Mouse (Mus musculus): ENCODE measurements around the gene Mlxip. TPM values are rescaled to one million over a fixed set of nuclear protein-coding genes. Genes with fewer than 3 reads are reported as not detected.

Gene Mlxip
- polyA plus RNA-seq, 1 experiment from 2014 or later, result 15.2 TPM

DNA sequence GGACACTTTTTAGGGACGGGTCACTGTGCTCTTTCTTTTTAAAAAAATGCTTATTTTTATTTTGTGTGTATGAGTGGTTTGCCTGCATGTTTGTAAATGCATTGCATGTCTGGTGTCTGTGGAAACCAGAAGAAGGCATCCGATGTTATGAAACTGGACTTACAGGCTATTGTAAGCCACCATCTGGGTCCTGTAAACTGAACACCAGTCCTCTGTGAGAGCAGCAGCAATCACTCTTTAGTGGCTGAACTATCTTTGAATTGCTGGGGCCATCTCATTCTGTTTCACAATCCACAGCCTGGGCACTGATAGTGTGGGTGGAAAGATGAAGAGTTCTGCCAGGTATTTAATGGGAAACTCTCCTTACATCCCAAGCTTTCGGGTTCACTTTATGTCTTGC is 43.8 kb downstream of the Mlxip start:
- Histone ChIP-seq H3K27me3 (replicated peaks; ENCODE audit: control insufficient read depth, insufficient read depth, low read length) (no peaks in the 10 kb centered on the region), H3K36me3 (ENCODE audit: control insufficient read depth, insufficient read depth, low read length) (peaks cover 15% of the 10 kb centered on the region), H3K4me1 (ENCODE audit: control insufficient read depth, insufficient read depth, low read depth, low read length) (peaks cover 7% of the 10 kb centered on the region; the same call in 1 of the 2 replicates), H3K4me2 (ENCODE audit: low read length) (no peak overlapping the region), H3K9me3 (ENCODE audit: control insufficient read depth, low read length) (no peaks in the 10 kb centered on the region), H3K4me3 (ENCODE audit: low read length) (no peak overlapping the region), H3K9ac (ENCODE audit: low read depth, low read length) (no peak overlapping the region), H3K27ac (ENCODE audit: low read depth, low read length) (no peak overlapping the region)
- no peak for ATAC-seq
- WGBS, result 88% methylated on average over 3 of the region's 3 CpGs

DNA sequence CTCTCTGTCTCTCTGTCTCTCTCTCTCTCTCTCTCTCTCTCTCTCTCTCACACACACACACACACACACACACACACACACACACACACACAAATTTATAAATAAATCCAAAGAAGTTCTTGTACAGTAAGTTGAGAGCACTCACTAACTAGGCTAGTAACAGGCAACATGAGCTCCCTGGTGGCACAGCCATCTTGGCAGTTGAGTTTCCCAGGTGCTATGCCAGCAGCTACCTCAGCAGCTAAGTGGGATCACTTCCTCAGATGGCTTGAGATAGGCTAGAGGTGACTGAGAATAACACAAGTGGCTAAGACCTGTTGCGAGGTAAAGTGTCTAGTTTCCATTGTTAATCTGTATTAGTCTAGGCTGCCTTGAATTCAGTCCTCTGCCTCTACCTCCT is 44.7 kb downstream of the Mlxip start:
- 92% methylated on average over 1 of the region's 1 CpGs for WGBS
- H3K4me3 ChIP-seq (ENCODE audit: low read length), result no peak overlapping the region
- peaks cover 20% of the 10 kb centered on the region for H3K36me3 ChIP-seq (ENCODE audit: control insufficient read depth, insufficient read depth, low read length)
- no peaks in the 10 kb centered on the region for H3K27me3 ChIP-seq (replicated peaks; ENCODE audit: control insufficient read depth, insufficient read depth, low read length)
- peaks cover 7% of the 10 kb centered on the region; the same call in 1 of the 2 replicates for H3K4me1 ChIP-seq (ENCODE audit: control insufficient read depth, insufficient read depth, low read depth, low read length)
- no peaks in the 10 kb centered on the region for H3K9me3 ChIP-seq (ENCODE audit: control insufficient read depth, low read length)
- no peak for ATAC-seq
- H3K27ac ChIP-seq (ENCODE audit: low read depth, low read length), result no peak overlapping the region
- no peak overlapping the region for H3K9ac ChIP-seq (ENCODE audit: low read depth, low read length)
- H3K4me2 ChIP-seq (ENCODE audit: low read length), result no peak overlapping the region

GRCm38 (mm10) chr5:123439941-123440340 is 45.3 kb downstream of the Mlxip start:
- WGBS, result 74% methylated on average over 4 of the region's 4 CpGs
- H3K36me3 ChIP-seq (ENCODE audit: control insufficient read depth, insufficient read depth, low read length), result peaks cover 23% of the 10 kb centered on the region

GRCm38 (mm10) chr5:123440664-123441063 is 46.1 kb downstream of the Mlxip start:
- 64% methylated on average over 4 of the region's 4 CpGs for WGBS
- Histone ChIP-seq H3K4me2 (ENCODE audit: low read length) (no peak overlapping the region), H3K36me3 (ENCODE audit: control insufficient read depth, insufficient read depth, low read length) (peaks cover 26% of the 10 kb centered on the region), H3K9ac (ENCODE audit: low read depth, low read length) (no peak overlapping the region), H3K4me3 (ENCODE audit: low read length) (no peak overlapping the region), H3K9me3 (ENCODE audit: control insufficient read depth, low read length) (no peaks in the 10 kb centered on the region), H3K4me1 (ENCODE audit: control insufficient read depth, insufficient read depth, low read depth, low read length) (peaks cover 7% of the 10 kb centered on the region; the same call in 1 of the 2 replicates), H3K27me3 (replicated peaks; ENCODE audit: control insufficient read depth, insufficient read depth, low read length) (no peaks in the 10 kb centered on the region), H3K27ac (ENCODE audit: low read depth, low read length) (no peak overlapping the region)
- no peak for ATAC-seq

More at GRCm38 (mm10) chr5:123439941-123440340, 45.3 kb downstream of the Mlxip start:
- no peak overlapping the region for H3K27ac ChIP-seq (ENCODE audit: low read depth, low read length)
- ATAC-seq, result no peak
- no peak overlapping the region for H3K4me2 ChIP-seq (ENCODE audit: low read length)
- H3K9ac ChIP-seq (ENCODE audit: low read depth, low read length), result no peak overlapping the region
- no peaks in the 10 kb centered on the region for H3K27me3 ChIP-seq (replicated peaks; ENCODE audit: control insufficient read depth, insufficient read depth, low read length)
- H3K9me3 ChIP-seq (ENCODE audit: control insufficient read depth, low read length), result no peaks in the 10 kb centered on the region
- peaks cover 7% of the 10 kb centered on the region; the same call in 1 of the 2 replicates for H3K4me1 ChIP-seq (ENCODE audit: control insufficient read depth, insufficient read depth, low read depth, low read length)
- H3K4me3 ChIP-seq (ENCODE audit: low read length), result no peak overlapping the region

DNA sequence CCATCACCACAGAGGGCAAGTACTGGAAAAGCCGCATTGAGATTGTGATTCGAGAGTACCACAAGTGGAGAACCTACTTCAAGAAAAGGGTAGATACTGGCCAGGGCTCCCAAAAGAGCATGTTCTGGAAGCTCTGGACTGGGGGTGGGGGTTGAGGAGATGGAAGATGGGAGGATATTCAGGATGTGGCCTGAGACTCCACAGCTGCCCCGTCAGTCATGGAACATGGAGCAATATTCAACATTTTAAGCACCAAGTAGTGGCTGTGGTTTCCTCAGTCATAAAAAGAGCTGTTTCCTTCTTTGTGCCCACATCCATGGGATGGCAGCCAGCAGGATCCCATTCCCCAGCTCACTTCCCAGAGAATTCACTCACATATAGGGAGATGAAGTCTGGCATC is 47.7 kb downstream of the Mlxip start:
- no peaks in the 10 kb centered on the region for H3K9me3 ChIP-seq (ENCODE audit: control insufficient read depth, low read length)
- no peak for ATAC-seq
- H3K27ac ChIP-seq (ENCODE audit: low read depth, low read length), result no peak overlapping the region
- no peaks in the 10 kb centered on the region for H3K4me1 ChIP-seq (ENCODE audit: control insufficient read depth, insufficient read depth, low read depth, low read length)
- H3K27me3 ChIP-seq (replicated peaks; ENCODE audit: control insufficient read depth, insufficient read depth, low read length), result no peaks in the 10 kb centered on the region
- no peak overlapping the region for H3K4me2 ChIP-seq (ENCODE audit: low read length)
- 98% methylated on average over 3 of the region's 3 CpGs for WGBS
- peaks cover 38% of the 10 kb centered on the region for H3K36me3 ChIP-seq (ENCODE audit: control insufficient read depth, insufficient read depth, low read length)
- H3K9ac ChIP-seq (ENCODE audit: low read depth, low read length), result no peak overlapping the region
- H3K4me3 ChIP-seq (ENCODE audit: low read length), result no peak overlapping the region

- no peak overlapping the region for H3K4me2 ChIP-seq (ENCODE audit: low read length)
- no peak overlapping the region for H3K9ac ChIP-seq (ENCODE audit: low read depth, low read length)
- H3K36me3 ChIP-seq (ENCODE audit: control insufficient read depth, insufficient read depth, low read length), result peaks cover 41% of the 10 kb centered on the region
- no peaks in the 10 kb centered on the region for H3K27me3 ChIP-seq (replicated peaks; ENCODE audit: control insufficient read depth, insufficient read depth, low read length)
- H3K4me1 ChIP-seq (ENCODE audit: control insufficient read depth, insufficient read depth, low read depth, low read length), result no peaks in the 10 kb centered on the region
- no peak overlapping the region for H3K27ac ChIP-seq (ENCODE audit: low read depth, low read length)
- H3K4me3 ChIP-seq (ENCODE audit: low read length), result no peak overlapping the region
- no peaks in the 10 kb centered on the region for H3K9me3 ChIP-seq (ENCODE audit: control insufficient read depth, low read length)
- WGBS, result 46% methylated on average over 4 of the region's 4 CpGs
- no peak for ATAC-seq
Measured at GRCm38 (mm10) chr5:123444069-123444468, 49.5 kb downstream of the Mlxip start.

- WGBS, result 85% methylated on average over 5 of the region's 5 CpGs
- ATAC-seq, result no peak
Measured at GRCm38 (mm10) chr5:123444849-123445334, 50.3 kb downstream of the Mlxip start.

DNA sequence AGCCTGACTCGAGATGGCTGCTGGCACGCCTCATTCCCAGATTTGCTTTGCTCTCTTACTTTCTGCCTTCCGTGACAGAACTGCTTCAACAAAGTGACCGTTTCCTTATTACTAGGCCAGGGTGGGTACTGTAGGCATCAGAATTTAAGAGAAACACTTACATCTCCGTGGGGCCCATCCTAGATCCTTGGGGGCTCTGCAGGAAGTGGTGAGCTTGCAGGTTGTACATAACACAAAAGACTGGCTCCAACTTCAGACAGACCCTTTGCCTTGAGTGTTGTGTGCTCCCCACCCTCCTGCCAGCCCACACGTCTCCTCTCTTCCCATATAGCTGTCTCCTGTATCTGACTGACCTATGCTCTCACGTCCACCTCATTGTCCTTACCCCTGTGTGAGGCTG is 57.3 kb downstream of the Mlxip start:
- 88% methylated on average over 7 of the region's 7 CpGs for WGBS
- Histone ChIP-seq H3K9me3 (ENCODE audit: control insufficient read depth, low read length) (no peaks in the 10 kb centered on the region), H3K4me3 (ENCODE audit: low read length) (no peak overlapping the region), H3K4me1 (ENCODE audit: control insufficient read depth, insufficient read depth, low read depth, low read length) (no peaks in the 10 kb centered on the region), H3K27ac (ENCODE audit: low read depth, low read length) (no peak overlapping the region), H3K9ac (ENCODE audit: low read depth, low read length) (no peak overlapping the region), H3K27me3 (replicated peaks; ENCODE audit: control insufficient read depth, insufficient read depth, low read length) (no peaks in the 10 kb centered on the region), H3K36me3 (ENCODE audit: control insufficient read depth, insufficient read depth, low read length) (peaks cover 50% of the 10 kb centered on the region), H3K4me2 (ENCODE audit: low read length) (no peak overlapping the region)
- ATAC-seq, result no peak

More at GRCm38 (mm10) chr5:123444849-123445334, 50.3 kb downstream of the Mlxip start:
- H3K9me3 ChIP-seq (ENCODE audit: control insufficient read depth, low read length), result no peaks in the 10 kb centered on the region
- no peaks in the 10 kb centered on the region for H3K27me3 ChIP-seq (replicated peaks; ENCODE audit: control insufficient read depth, insufficient read depth, low read length)
- H3K27ac ChIP-seq (ENCODE audit: low read depth, low read length), result no peak overlapping the region
- H3K36me3 ChIP-seq (ENCODE audit: control insufficient read depth, insufficient read depth, low read length), result peaks cover 44% of the 10 kb centered on the region
- H3K4me3 ChIP-seq (ENCODE audit: low read length), result no peak overlapping the region
- H3K9ac ChIP-seq (ENCODE audit: low read depth, low read length), result no peak overlapping the region
- no peaks in the 10 kb centered on the region for H3K4me1 ChIP-seq (ENCODE audit: control insufficient read depth, insufficient read depth, low read depth, low read length)
- no peak overlapping the region for H3K4me2 ChIP-seq (ENCODE audit: low read length)

DNA sequence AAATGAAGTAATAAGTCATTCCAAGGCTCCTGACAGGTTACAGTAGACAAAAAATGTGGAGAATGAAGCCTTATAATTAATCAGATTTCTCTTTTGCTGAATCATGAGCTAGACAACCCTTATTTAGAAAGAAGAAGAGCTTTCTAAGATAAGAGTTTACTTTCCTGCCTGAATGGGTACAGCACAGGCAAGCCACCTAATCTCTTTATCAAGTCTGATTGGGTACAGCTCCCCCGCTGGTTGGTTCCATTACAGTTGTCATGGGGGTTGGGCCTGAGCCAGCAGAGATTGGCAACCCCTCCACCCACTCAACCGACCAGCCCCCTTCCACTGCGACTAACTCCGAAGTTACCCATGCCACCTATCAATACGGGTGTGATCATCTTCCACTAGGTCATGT is 66.8 kb downstream of the Mlxip start:
- H3K9me3 ChIP-seq (ENCODE audit: control insufficient read depth, low read length), result no peaks in the 10 kb centered on the region
- WGBS, result 66% methylated on average over 5 of the region's 5 CpGs
- H3K4me2 ChIP-seq (ENCODE audit: low read length), result no peak overlapping the region
- H3K9ac ChIP-seq (ENCODE audit: low read depth, low read length), result no peak overlapping the region
- ATAC-seq, result no peak
- no peaks in the 10 kb centered on the region for H3K27me3 ChIP-seq (replicated peaks; ENCODE audit: control insufficient read depth, insufficient read depth, low read length)
- no peak overlapping the region for H3K4me3 ChIP-seq (ENCODE audit: low read length)
- no peaks in the 10 kb centered on the region for H3K4me1 ChIP-seq (ENCODE audit: control insufficient read depth, insufficient read depth, low read depth, low read length)
- peaks cover 2% of the 10 kb centered on the region; the same call in 1 of the 2 replicates for H3K36me3 ChIP-seq (ENCODE audit: control insufficient read depth, insufficient read depth, low read length)
- no peak overlapping the region for H3K27ac ChIP-seq (ENCODE audit: low read depth, low read length)

GRCm38 (mm10) chr5:123464638-123465037 is 70.0 kb downstream of the Mlxip start:
- ATAC-seq, result no peak
- Histone ChIP-seq H3K4me2 (ENCODE audit: low read length) (no peak overlapping the region), H3K4me1 (ENCODE audit: control insufficient read depth, insufficient read depth, low read depth, low read length) (no peaks in the 10 kb centered on the region), H3K27me3 (replicated peaks; ENCODE audit: control insufficient read depth, insufficient read depth, low read length) (no peaks in the 10 kb centered on the region), H3K27ac (ENCODE audit: low read depth, low read length) (no peak overlapping the region), H3K36me3 (ENCODE audit: control insufficient read depth, insufficient read depth, low read length) (no peaks in the 10 kb centered on the region), H3K4me3 (ENCODE audit: low read length) (no peak overlapping the region), H3K9ac (ENCODE audit: low read depth, low read length) (no peak overlapping the region), H3K9me3 (ENCODE audit: control insufficient read depth, low read length) (no peaks in the 10 kb centered on the region)
- 94% methylated on average over 1 of the region's 1 CpGs for WGBS
